Mouse (Mus musculus): ENCODE data around the gene Catsperd.

Gene Catsperd

GRCm38 (mm10) chr17:56627530-56628277 is at the start of gene Catsperd:
Gene Catsperd, plus strand, starts transcription at chr17:56628143.
- DNase-seq (ENCODE audit: low read depth, low spot score): peak; percentile 44

- no peak for DNase-seq (ENCODE audit: low read depth, low spot score)
Measured at GRCm38 (mm10) chr17:56583071-56583470, 44.9 kb upstream of the Catsperd start.

GRCm38 (mm10) chr17:56583611-56584256 is 44.2 kb upstream of the Catsperd start:
- DNase-seq (ENCODE audit: low read depth, low spot score): no peak

- DNase-seq (ENCODE audit: low read depth, low spot score): peak; percentile 100
Measured at GRCm38 (mm10) chr17:56584257-56585130, 43.4 kb upstream of the Catsperd start, which contains the start of the genes Safb2 and Safb. Gene Safb2, minus strand, starts transcription at chr17:56584585. Gene Safb, plus strand, starts transcription at chr17:56584825.

GRCm38 (mm10) chr17:56585171-56585821 is 42.6 kb upstream of the Catsperd start:
- peak; percentile 79 for DNase-seq (ENCODE audit: low read depth, low spot score)

GRCm38 (mm10) chr17:56587773-56588172 is 40.2 kb upstream of the Catsperd start:
- no peak for DNase-seq (ENCODE audit: low read depth, low spot score)

- DNase-seq (ENCODE audit: low read depth, low spot score): no peak
Measured at GRCm38 (mm10) chr17:56588921-56589320, 39.0 kb upstream of the Catsperd start.

- no peak for DNase-seq (ENCODE audit: low read depth, low spot score)
Measured at GRCm38 (mm10) chr17:56592553-56592952, 35.4 kb upstream of the Catsperd start.

GRCm38 (mm10) chr17:56593527-56594271 is 34.2 kb upstream of the Catsperd start:
- no peak for DNase-seq (ENCODE audit: low read depth, low spot score)

GRCm38 (mm10) chr17:56603186-56604069 is 24.5 kb upstream of the Catsperd start:
- DNase-seq (ENCODE audit: low read depth, low spot score): no peak

- DNase-seq (ENCODE audit: low read depth, low spot score): no peak
Measured at GRCm38 (mm10) chr17:56604070-56604380, 23.9 kb upstream of the Catsperd start.

GRCm38 (mm10) chr17:56604422-56604821 is 23.5 kb upstream of the Catsperd start:
- DNase-seq (ENCODE audit: low read depth, low spot score): no peak

GRCm38 (mm10) chr17:56605431-56605830 is 22.5 kb upstream of the Catsperd start:
- DNase-seq (ENCODE audit: low read depth, low spot score): no peak

- no peak for DNase-seq (ENCODE audit: low read depth, low spot score)
Measured at GRCm38 (mm10) chr17:56607521-56608062, 20.4 kb upstream of the Catsperd start.

GRCm38 (mm10) chr17:56608699-56609098 is 19.2 kb upstream of the Catsperd start:
- DNase-seq (ENCODE audit: low read depth, low spot score): no peak

GRCm38 (mm10) chr17:56609452-56610171 is 18.3 kb upstream of the Catsperd start, which contains the start of gene 2410015M20Rik:
Gene 2410015M20Rik, minus strand, starts transcription at chr17:56609771.
- DNase-seq (ENCODE audit: low read depth, low spot score): peak; percentile 96

- DNase-seq (ENCODE audit: low read depth, low spot score): no peak
Measured at GRCm38 (mm10) chr17:56611323-56611722, 16.6 kb upstream of the Catsperd start.

- peak; percentile 52 for DNase-seq (ENCODE audit: low read depth, low spot score)
Measured at GRCm38 (mm10) chr17:56611861-56612564, 15.9 kb upstream of the Catsperd start.
